Mouse (Mus musculus): Measurements from ENCODE around the gene Selenoi. TPM values are rescaled to one million over a fixed set of nuclear protein-coding genes. Genes with fewer than 3 reads are reported as not detected.

The Selenoi gene
- total RNA-seq, 2 experiments from 2014 or later = 20.4 to 25.7 TPM

Other genes starting within 250 kb of the Selenoi start
- gene Il6, start 219.5 kb upstream of the Selenoi start, total RNA-seq (2021) = not detected
- 10 to 100 TPM; 40.8 to 41.2 TPM for gene Tyms, start 159.0 kb upstream of the Selenoi start, total RNA-seq (2021)
- gene Garem2, start 127.4 kb upstream of the Selenoi start, total RNA-seq (2021) = under 1 TPM; 0.17 to 0.29 TPM
- gene 3110082J24Rik, start 126.5 kb upstream of the Selenoi start, total RNA-seq (2021) = not detected
- gene Hadha, start 77.4 kb upstream of the Selenoi start, total RNA-seq (2021) = 100 to 1,000 TPM; 337 to 342 TPM
- gene Hadhb, start 77.3 kb upstream of the Selenoi start, total RNA-seq (2021) = 100 to 1,000 TPM; 228 TPM
- under 1 TPM; 0.31 to 0.52 TPM for gene Adgrf3, start 26.9 kb upstream of the Selenoi start, total RNA-seq (2021)
- under 1 TPM; 0.23 to 0.47 TPM for gene Drc1, start 48.8 kb downstream of the Selenoi start, total RNA-seq (2021)
- 1 to 10 TPM; 1.2 to 1.7 TPM for gene Otof, start 229.4 kb downstream of the Selenoi start, total RNA-seq (2021)
- not detected for gene 1700001C02Rik, start 233.5 kb downstream of the Selenoi start, total RNA-seq (2021)